Mouse (Mus musculus) CH12F3 (cell line): ENCODE data around the gene Ilkap.

Experiments used
- in situ Hi-C: fragments of 300-500 bp; cut with MboI; formaldehyde crosslinking; loops from 2 replicates; pipeline ENCODE4 v1.14.3; 2020; ENCODE audit warnings: low sequenced_read_pairs

Ilkap gene

DNA sequence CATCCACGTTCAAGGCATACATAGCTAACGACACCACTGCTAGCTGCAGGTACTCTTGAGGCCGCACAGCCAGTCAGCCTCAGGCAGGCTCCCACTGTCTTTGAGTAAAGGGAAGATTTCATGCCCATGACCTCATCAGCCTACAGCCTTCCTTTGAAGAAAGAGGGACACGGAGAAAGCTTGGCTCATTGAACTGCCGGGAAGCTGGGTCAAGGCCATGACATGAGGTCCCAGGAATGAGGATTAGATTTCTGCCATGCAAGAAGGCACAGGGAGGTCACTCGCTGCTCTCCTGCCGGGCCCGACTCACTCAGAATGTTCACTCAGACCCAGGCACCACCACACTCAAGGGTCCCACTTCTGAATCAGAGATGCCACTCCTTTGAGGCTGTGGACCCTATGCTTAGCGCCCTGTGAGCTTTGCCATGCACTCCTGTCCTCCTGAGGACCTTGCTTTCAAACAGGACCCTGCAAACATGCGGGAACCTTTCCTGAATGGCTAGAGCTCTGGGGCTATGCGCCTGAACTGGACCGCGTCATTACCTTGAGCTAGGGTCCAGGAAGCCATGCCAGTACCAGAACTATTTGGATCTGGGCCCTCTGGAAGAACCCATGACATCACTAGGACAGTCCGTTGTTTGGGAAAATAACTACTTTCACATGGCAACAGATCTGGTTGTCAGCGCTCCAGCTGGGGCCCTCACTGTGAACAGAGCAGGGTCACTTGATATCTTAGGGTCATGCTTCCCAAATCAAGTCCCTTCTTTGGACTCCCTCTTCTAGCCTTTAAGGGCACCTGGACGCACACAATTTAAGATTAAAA, 33.6 kb downstream of the Ilkap start:
- in situ Hi-C loops, result no loop called here

GRCm38 (mm10) chr1:91362113-91362512, 36.5 kb downstream of the Ilkap start:
- in situ Hi-C loops, result no loop called here

DNA sequence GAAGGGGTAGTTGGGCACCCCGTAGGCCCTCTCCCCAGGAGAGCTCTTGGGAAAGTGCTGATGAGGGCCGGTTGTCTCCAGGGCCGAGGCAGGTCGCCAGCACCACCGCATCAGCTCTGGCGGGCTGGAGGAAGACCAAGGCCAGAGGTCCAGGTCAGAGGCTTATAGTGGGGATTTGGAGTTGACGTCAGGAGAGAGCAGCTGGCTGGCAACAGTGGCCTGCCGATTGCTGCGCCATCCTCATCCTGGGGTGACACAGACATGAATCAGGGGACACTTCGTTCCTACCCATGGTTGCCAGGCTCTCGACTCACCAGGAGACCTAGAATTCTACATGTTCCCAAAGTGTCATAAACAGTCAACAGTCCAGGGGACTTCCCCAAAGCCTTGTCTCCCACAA, 42.5 kb downstream of the Ilkap start:
- in situ Hi-C loops, result no loop called here

DNA sequence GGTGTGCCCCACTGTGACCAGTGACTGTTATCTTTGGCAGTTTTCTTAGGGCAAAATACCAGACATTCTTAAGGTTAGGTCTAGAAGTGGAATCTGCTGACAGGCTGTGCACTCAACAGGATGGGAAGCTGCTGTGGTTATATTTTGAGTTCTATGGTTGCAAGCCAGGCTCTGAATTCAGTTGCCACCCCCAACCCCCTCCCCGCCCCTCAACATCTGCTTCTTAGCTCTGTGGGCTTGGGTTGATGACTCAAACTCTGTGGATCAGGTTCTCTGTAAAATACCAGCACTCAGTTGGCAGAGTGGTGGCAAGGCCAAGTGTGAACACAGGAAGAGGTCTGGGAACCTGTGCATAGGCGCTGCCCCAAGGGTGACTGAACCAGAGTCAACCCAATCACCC, 46.3 kb downstream of the Ilkap start:
- in situ Hi-C loops, result no loop called here

- in situ Hi-C loops, result no loop called here
Measured at GRCm38 (mm10) chr1:91351249-91351648, 47.4 kb downstream of the Ilkap start.

- in situ Hi-C loops, result no loop called here
Measured at GRCm38 (mm10) chr1:91350841-91351240, 47.8 kb downstream of the Ilkap start, which contains the start of gene Klhl30. Klhl30 (plus strand) TSS chr1:91351016.

DNA sequence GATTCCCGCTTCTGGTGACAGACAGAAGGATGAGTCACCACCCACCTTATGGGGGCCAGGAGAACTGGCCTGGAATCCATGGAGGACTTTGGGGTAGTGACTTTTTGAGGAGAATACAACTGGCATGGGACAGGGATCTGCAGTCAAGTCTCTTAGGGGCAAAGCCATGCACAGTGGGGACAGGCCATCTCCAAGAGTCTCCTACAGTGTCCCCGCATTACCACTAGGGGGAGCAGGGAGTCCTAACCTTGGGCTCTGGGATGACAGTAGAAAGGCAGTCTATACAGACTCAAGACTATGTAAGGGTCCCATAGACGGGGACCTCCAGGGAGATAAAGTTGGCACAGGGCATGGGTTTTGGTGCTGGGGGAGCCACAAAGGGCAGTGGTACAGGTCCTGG, 51.7 kb downstream of the Ilkap start:
- in situ Hi-C loops, result no loop called here

- in situ Hi-C loops, result no loop called here
Measured at GRCm38 (mm10) chr1:91344921-91345685, 53.5 kb downstream of the Ilkap start.

DNA sequence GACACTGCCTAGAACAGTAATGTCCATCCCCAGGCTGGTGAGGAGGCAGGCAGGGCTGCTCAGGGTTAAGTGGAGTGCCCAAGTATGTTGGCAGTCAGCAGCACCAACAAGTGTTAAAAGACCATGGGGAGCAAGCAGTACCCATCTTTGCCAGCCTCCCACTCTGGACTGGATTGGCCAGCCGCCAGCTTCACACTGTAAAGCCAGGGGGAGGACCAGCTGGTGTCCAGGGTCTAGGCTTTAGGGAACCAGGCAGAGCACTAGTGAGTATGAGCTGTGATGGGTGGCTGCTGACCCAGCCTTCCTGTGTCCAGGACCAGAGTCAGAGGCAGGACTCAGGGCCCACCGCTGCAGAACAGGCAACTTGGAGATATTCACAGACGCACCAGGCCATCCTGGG, 54.6 kb downstream of the Ilkap start:
- in situ Hi-C loops, result no loop called here

- in situ Hi-C loops, result no loop called here
Measured at GRCm38 (mm10) chr1:91337355-91337754, 61.3 kb downstream of the Ilkap start.

DNA sequence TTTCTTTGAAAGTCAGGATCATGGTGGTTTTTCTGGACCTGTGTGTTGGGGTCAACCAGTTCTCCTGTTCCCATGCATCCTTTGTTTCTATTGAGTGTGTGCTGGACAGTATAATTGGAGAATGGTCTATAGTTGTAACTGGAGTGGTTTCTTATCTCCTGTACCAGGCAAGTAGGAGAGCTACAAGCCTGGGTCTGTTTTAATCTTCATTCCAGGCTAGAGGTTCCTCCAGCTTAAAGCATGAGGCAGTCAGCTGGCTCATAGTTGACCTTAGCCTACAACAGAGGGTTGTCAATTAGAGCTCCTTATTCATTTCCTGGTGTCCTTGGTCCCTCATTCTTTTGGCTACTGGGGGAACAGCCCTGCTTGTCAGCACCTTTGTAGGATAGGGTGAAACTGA, 65.0 kb downstream of the Ilkap start:
- in situ Hi-C loops, result no loop called here

DNA sequence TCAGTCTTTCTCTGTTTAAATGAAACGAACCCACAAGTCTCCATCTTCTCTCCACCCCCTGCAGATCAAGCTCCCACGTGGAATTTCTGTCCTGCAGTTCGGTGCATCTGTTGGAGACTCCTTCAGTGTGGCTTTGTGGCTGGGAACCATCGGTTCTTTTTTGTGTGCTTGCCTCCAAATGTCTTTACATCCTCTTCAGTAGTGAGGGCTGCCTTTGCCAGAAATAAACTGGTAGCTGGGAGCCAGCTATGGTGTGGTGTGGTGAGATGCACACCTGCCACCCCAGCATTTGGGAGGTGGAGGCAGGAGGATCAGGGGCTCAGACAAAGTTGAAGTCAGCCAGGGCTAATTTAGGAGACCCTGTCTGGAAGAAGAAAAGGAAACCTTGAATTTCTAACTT, 66.5 kb downstream of the Ilkap start:
- in situ Hi-C loops, result no loop called here

DNA sequence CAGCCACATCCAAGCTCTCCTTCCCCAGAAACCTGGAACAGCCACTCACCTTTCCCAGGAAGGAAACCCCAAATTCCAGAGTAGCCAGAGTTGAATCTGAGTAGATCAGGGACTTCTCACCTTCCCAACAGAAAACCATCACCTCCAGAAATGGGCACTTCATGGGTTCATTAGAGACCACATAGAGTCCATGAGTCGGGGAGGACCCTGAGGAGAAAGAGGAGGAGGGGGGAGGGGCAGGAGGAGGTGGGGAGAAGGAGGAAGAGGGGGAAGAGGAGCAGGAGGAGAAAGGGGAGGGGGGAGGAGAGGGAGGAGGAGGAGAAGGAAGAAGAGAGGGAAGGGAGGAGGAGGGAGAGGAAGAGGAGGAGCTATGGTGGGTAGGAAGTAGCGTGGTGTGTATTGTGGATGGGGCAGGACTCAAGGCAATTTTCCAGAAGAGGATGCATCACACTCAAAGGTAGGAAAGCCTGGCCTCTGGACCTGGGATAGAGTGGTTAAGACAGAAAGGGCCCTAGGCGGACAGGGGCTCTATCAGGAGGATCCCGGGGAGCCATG, 73.0 kb downstream of the Ilkap start:
- in situ Hi-C loops, result no loop called here

GRCm38 (mm10) chr1:91324646-91325045, 74.0 kb downstream of the Ilkap start:
- in situ Hi-C loops, result no loop called here
